Mouse (Mus musculus) CH12.LX (cell line): ENCODE results near the gene Stx12.

Experiments
- EP300 ChIP-seq: IDR thresholded peaks from 2 replicates; pipeline ENCODE4 v1.6.1; 2011; ENCODE audit warnings: low read length, improper control_type of control experiment
- MXI1 ChIP-seq: IDR thresholded peaks from 2 replicates; pipeline ENCODE4 v1.6.1; 2011; ENCODE audit warnings: mild to moderate bottlenecking, low read depth, low read length, improper control_type of control experiment
- POLR2A ChIP-seq: IDR thresholded peaks from 2 replicates; pipeline ENCODE4 v1.6.1; 2011; ENCODE audit warnings: low read depth, mild to moderate bottlenecking, improper control_type of control experiment, low read length

GRCm38 (mm10) chr4:132922061-132922530 lies 37.8 kb upstream of the Stx12 start:
- TF ChIP-seq MXI1 (no peak), POLR2A (no peak), EP300 (no peak)
